Mouse (Mus musculus): ENCODE measurements around the gene Slc7a4. TPM values are rescaled to one million over a fixed set of nuclear protein-coding genes. Genes with fewer than 3 reads are reported as not detected.

Slc7a4 gene
- total and polyA plus RNA-seq, 3 experiments = 1.3 TPM; not detected in 2

GRCm38 (mm10) chr16:17632580-17632979, 49.6 kb upstream of the Slc7a4 start:
- Histone ChIP-seq H3K9me3 (replicated peaks; ENCODE audit: low read length) (no peaks in the 10 kb centered on the region), H3K4me1 (ENCODE audit: control insufficient read depth in 1 of 2, insufficient read depth in 2 of 2) (no peaks in the 10 kb centered on the region), H3K36me3 (replicated peaks in 1 of 2; ENCODE audit: control insufficient read depth in 1 of 2, insufficient read depth in 1 of 2, low read length in 1 of 2) (peaks cover 71 to 92% of the 10 kb centered on the region in 2 experiments), H3K4me3 (replicated peaks in 1 of 3; ENCODE audit: low read depth in 2 of 3, low read length in 2 of 3, poor library complexity in 1 of 3) (no peak overlapping the region), H3K79me2 (replicated peaks; ENCODE audit: control insufficient read depth, extremely low read depth, insufficient read depth, poor library complexity, severe bottlenecking) (no peaks in the 10 kb centered on the region), H3K27ac (ENCODE audit: insufficient read depth, low read depth) (no peak overlapping the region), H3K4me2 (ENCODE audit: insufficient read depth, low read depth, poor library complexity, severe bottlenecking) (no peak overlapping the region), H3K27me3 (replicated peaks) (no peaks in the 10 kb centered on the region), H3K9ac (ENCODE audit: insufficient read depth, low read depth) (no peak overlapping the region)
- in situ Hi-C loops (cut with MboI; ENCODE audit: low pct_ligation_motif_present, low pct_unique_long_range_greater_than_20kb, low sequenced_read_pairs) (no loop called here), dilution Hi-C loops (cut with MboI; ENCODE audit: extremely low pct_ligation_motif_present, extremely low pct_unique_long_range_greater_than_20kb, low sequenced_read_pairs) (no loop called here)
- no peak for DNase-seq (ENCODE audit: extremely low read depth)
- no peak for TF ChIP-seq TBP (conservative IDR thresholded peaks at IDR 0.05; ENCODE audit: low read depth, low read length)
- no peak for TF ChIP-seq MAFK (IDR thresholded peaks at IDR 0.05; ENCODE audit: insufficient replicate concordance, low read length)
- no peak for TF ChIP-seq JUND (conservative IDR thresholded peaks at IDR 0.05; ENCODE audit: low read depth, low read length)
- no peak for TF ChIP-seq UBTF (IDR thresholded peaks at IDR 0.05; ENCODE audit: low read depth, low read length)
- no peak for TF ChIP-seq ELF1 (IDR thresholded peaks at IDR 0.05; ENCODE audit: low read depth, low read length)
- no peak for TF ChIP-seq MYC (IDR thresholded peaks at IDR 0.05; ENCODE audit: low read depth, low read length)
- no peak for TF ChIP-seq ZKSCAN1 (IDR thresholded peaks at IDR 0.05; ENCODE audit: borderline replicate concordance, low read depth, low read length)
- no peak for TF ChIP-seq ETS1 (conservative IDR thresholded peaks at IDR 0.05; ENCODE audit: low read depth, low read length)
- TF ChIP-seq NELFE (IDR thresholded peaks at IDR 0.05; ENCODE audit: low read depth, low read length) = no peak
- no peak for TF ChIP-seq EP300 (IDR thresholded peaks at IDR 0.05; ENCODE audit: low read length)
- TF ChIP-seq KAT2A (IDR thresholded peaks at IDR 0.05; ENCODE audit: insufficient replicate concordance, low read length) = no peak
- no peak for TF ChIP-seq RCOR1 (conservative IDR thresholded peaks at IDR 0.05; ENCODE audit: low read depth, low read length)
- no peak for TF ChIP-seq ZC3H11A (IDR thresholded peaks at IDR 0.05; ENCODE audit: low read depth, low read length)
- no peak for TF ChIP-seq MXI1 (IDR thresholded peaks at IDR 0.05; ENCODE audit: low read depth, low read length)
- TF ChIP-seq SIN3A (IDR thresholded peaks at IDR 0.05; ENCODE audit: low read length) = no peak
- no peak for TF ChIP-seq BHLHE40 (IDR thresholded peaks at IDR 0.05; ENCODE audit: low read depth, low read length)
- no peak for TF ChIP-seq CTCF (conservative IDR thresholded peaks at IDR 0.05 in 1 of 2, IDR thresholded peaks at IDR 0.05 in 1 of 2; ENCODE audit: low read depth in 2 of 2, low read length in 2 of 2)
- no peak for TF ChIP-seq RAD21 (IDR thresholded peaks at IDR 0.05; ENCODE audit: low read depth, low read length)
- TF ChIP-seq TCF12 (IDR thresholded peaks at IDR 0.05; ENCODE audit: low read depth, low read length) = no peak

- dilution Hi-C loops (cut with MboI; ENCODE audit: extremely low pct_ligation_motif_present, extremely low pct_unique_long_range_greater_than_20kb, low sequenced_read_pairs) (no loop called here), in situ Hi-C loops (cut with MboI; ENCODE audit: low pct_ligation_motif_present, low pct_unique_long_range_greater_than_20kb, low sequenced_read_pairs) (no loop called here)
- no peak for DNase-seq (ENCODE audit: extremely low read depth)
- H3K4me3 ChIP-seq (replicated peaks in 1 of 3; ENCODE audit: low read depth in 2 of 3, low read length in 2 of 3, poor library complexity in 1 of 3) = no peak overlapping the region
- peaks cover 0 to 1% of the 10 kb centered on the region in 2 experiments; a peak in 1 of 4 replicates for H3K4me1 ChIP-seq (ENCODE audit: control insufficient read depth in 1 of 2, insufficient read depth in 2 of 2)
- H3K79me2 ChIP-seq (replicated peaks; ENCODE audit: control insufficient read depth, extremely low read depth, insufficient read depth, poor library complexity, severe bottlenecking) = peaks cover 2% of the 10 kb centered on the region; the same call in 1 of the 2 replicates
- peaks cover 63 to 91% of the 10 kb centered on the region in 2 experiments for H3K36me3 ChIP-seq (replicated peaks in 1 of 2; ENCODE audit: control insufficient read depth in 1 of 2, insufficient read depth in 1 of 2, low read length in 1 of 2)
- no peaks in the 10 kb centered on the region for H3K27me3 ChIP-seq (replicated peaks)
- no peaks in the 10 kb centered on the region for H3K9me3 ChIP-seq (replicated peaks; ENCODE audit: low read length)
- TF ChIP-seq SMC3 (IDR thresholded peaks at IDR 0.05; ENCODE audit: low read depth, low read length) (no peak), ZNF384 (IDR thresholded peaks at IDR 0.05; ENCODE audit: low read depth, low read length) (no peak), TBP (conservative IDR thresholded peaks at IDR 0.05; ENCODE audit: low read depth, low read length) (no peak), SIN3A (IDR thresholded peaks at IDR 0.05; ENCODE audit: low read length) (no peak), ETS1 (conservative IDR thresholded peaks at IDR 0.05; ENCODE audit: low read depth, low read length) (no peak), NELFE (IDR thresholded peaks at IDR 0.05; ENCODE audit: low read depth, low read length) (no peak), CTCF (conservative IDR thresholded peaks at IDR 0.05 in 1 of 2, IDR thresholded peaks at IDR 0.05 in 1 of 2; ENCODE audit: low read depth in 2 of 2, low read length in 2 of 2) (no peak), RCOR1 (conservative IDR thresholded peaks at IDR 0.05; ENCODE audit: low read depth, low read length) (no peak), ZC3H11A (IDR thresholded peaks at IDR 0.05; ENCODE audit: low read depth, low read length) (no peak), MAZ (IDR thresholded peaks at IDR 0.05; ENCODE audit: low read depth, low read length) (no peak), USF2 (conservative IDR thresholded peaks at IDR 0.05; ENCODE audit: low read depth, low read length) (no peak)
- no peak overlapping the region for H3K27ac ChIP-seq (ENCODE audit: insufficient read depth, low read depth)
- no peak overlapping the region for H3K9ac ChIP-seq (ENCODE audit: insufficient read depth, low read depth)
- no peak overlapping the region for H3K4me2 ChIP-seq (ENCODE audit: insufficient read depth, low read depth, poor library complexity, severe bottlenecking)
These were observed 43.2 kb upstream of the Slc7a4 start for GRCm38 (mm10) chr16:17626269-17626555.
